Mouse (Mus musculus) CH12.LX (cell line): ENCODE data around the gene Derl2. TPM values are rescaled to one million over a fixed set of nuclear protein-coding genes. Genes with fewer than 3 reads are reported as not detected.

Source experiments
- DNase-seq: peaks from one replicate; pipeline ENCODE4 v3.0.0-alpha.2; 2013; ENCODE audit errors: extremely low read depth
- H3K27ac ChIP-seq: 2 replicates; pipeline ENCODE4 v1.5.1; 2012; ENCODE audit warnings: low read depth, mild to moderate bottlenecking, control low read depth, moderate library complexity; ENCODE audit not compliant: insufficient read depth
- H3K27me3 ChIP-seq: replicated peaks from 2 replicates; pipeline ENCODE3; 2012; ENCODE audit warnings: inconsistent platforms
- H3K36me3 ChIP-seq, 2 experiments: replicated peaks in 1 of 2; 2 replicates each; pipeline versions ENCODE3 to v1.6.1; 2012; ENCODE audit warnings: inconsistent platforms in 1 of 2, low read length in 1 of 2, mild to moderate bottlenecking in 1 of 2, mixed read lengths in 1 of 2, moderate library complexity in 1 of 2; ENCODE audit not compliant: control insufficient read depth in 1 of 2, insufficient read depth in 1 of 2
- H3K4me1 ChIP-seq, 2 experiments: 2 replicates each; pipeline ENCODE4 v1.6.1; 2012; ENCODE audit warnings: inconsistent platforms in 1 of 2, moderate library complexity in 1 of 2; ENCODE audit not compliant: insufficient read depth in 2 of 2, control insufficient read depth in 1 of 2
- H3K4me2 ChIP-seq: 2 replicates; pipeline ENCODE4 v1.6.1; 2012; ENCODE audit warnings: low read depth, mild to moderate bottlenecking, control low read depth; ENCODE audit not compliant: poor library complexity, insufficient read depth, severe bottlenecking
- H3K4me3 ChIP-seq, 3 experiments: fragments of 150-350 bp in 1 of 3; sonication (generic) in 1 of 3; replicated peaks in 1 of 3; 2 replicates each; pipeline versions ENCODE3 to v1.5.1; 2011 to 2012; ENCODE audit warnings: low read depth in 2 of 3, low read length in 2 of 3, mild to moderate bottlenecking in 2 of 3, moderate library complexity in 2 of 3, control low read depth in 1 of 3, improper control_type of control experiment in 1 of 3, inconsistent platforms in 1 of 3, mixed read lengths in 1 of 3; ENCODE audit not compliant: poor library complexity in 1 of 3
- H3K79me2 ChIP-seq: replicated peaks from 2 replicates; pipeline ENCODE4 v1.6.1; 2012; ENCODE audit warnings: mild to moderate bottlenecking, moderate library complexity; ENCODE audit not compliant: control insufficient read depth, poor library complexity, insufficient read depth, severe bottlenecking; ENCODE audit errors: extremely low read depth
- H3K9ac ChIP-seq: 2 replicates; pipeline ENCODE4 v1.6.1; 2012; ENCODE audit warnings: low read depth, mild to moderate bottlenecking, control low read depth, moderate library complexity; ENCODE audit not compliant: insufficient read depth
- H3K9me3 ChIP-seq: replicated peaks from 2 replicates; pipeline ENCODE3; 2012; ENCODE audit warnings: low read length, inconsistent platforms, mixed read lengths
- CHD1 ChIP-seq: IDR thresholded peaks from 2 replicates; pipeline ENCODE4 v1.6.1; 2012; ENCODE audit warnings: low read depth, low read length, improper control_type of control experiment, inconsistent platforms
- IRF4 ChIP-seq: IDR thresholded peaks from 2 replicates; pipeline ENCODE4 v1.6.1; 2014; ENCODE audit warnings: low read depth, mild to moderate bottlenecking, inconsistent platforms, low read length, improper control_type of control experiment
- MAFK ChIP-seq: IDR thresholded peaks from 2 replicates; pipeline ENCODE4 v1.6.1; 2011; ENCODE audit warnings: low read length, improper control_type of control experiment; ENCODE audit not compliant: insufficient replicate concordance
- NRF1 ChIP-seq: IDR thresholded peaks from 2 replicates; pipeline ENCODE4 v1.6.1; 2014; ENCODE audit warnings: low read depth, mild to moderate bottlenecking, inconsistent platforms, low read length, improper control_type of control experiment, moderate library complexity
- RCOR1 ChIP-seq: conservative IDR thresholded peaks from 2 replicates; pipeline ENCODE4 v1.6.1; 2012; ENCODE audit warnings: low read depth, mild to moderate bottlenecking, inconsistent platforms, low read length, improper control_type of control experiment
- SIN3A ChIP-seq: IDR thresholded peaks from 2 replicates; pipeline ENCODE4 v1.6.1; 2012; ENCODE audit warnings: low read length, improper control_type of control experiment, inconsistent platforms
- TCF12 ChIP-seq: IDR thresholded peaks from 2 replicates; pipeline ENCODE4 v1.6.1; 2014; ENCODE audit warnings: low read depth, mild to moderate bottlenecking, inconsistent platforms, low read length, improper control_type of control experiment
- ZC3H11A ChIP-seq: IDR thresholded peaks from 2 replicates; pipeline ENCODE4 v1.6.1; 2012; ENCODE audit warnings: low read depth, mild to moderate bottlenecking, inconsistent platforms, low read length, improper control_type of control experiment
- ZNF384 ChIP-seq: IDR thresholded peaks from 2 replicates; pipeline ENCODE4 v1.6.1; 2012; ENCODE audit warnings: low read depth, low read length, improper control_type of control experiment, inconsistent platforms
- dilution Hi-C: fragments of 300-500 bp; cut with MboI; formaldehyde crosslinking; loops from 2 replicates; pipeline ENCODE4 v1.14.3; 2020; ENCODE audit warnings: low sequenced_read_pairs; ENCODE audit not compliant: extremely low pct_unique_long_range_greater_than_20kb, extremely low pct_ligation_motif_present
- in situ Hi-C: fragments of 300-500 bp; cut with MboI; formaldehyde crosslinking; loops from 3 replicates; pipeline ENCODE4 v1.14.3; 2019; ENCODE audit warnings: low sequenced_read_pairs, low pct_ligation_motif_present, low pct_unique_long_range_greater_than_20kb, mixed read lengths
- polyA plus RNA-seq: library from polyadenylated mRNA; unstranded; fragments of >175 nt; gene quantifications from 2 replicates; pipeline ENCODE4 v1.2.1, GENCODE M21; 2012; ENCODE audit warnings: low read depth; ENCODE audit not compliant: insufficient read length
- total RNA-seq, 2 experiments: library from RNA; depleted of rRNA; stranded (reverse); fragments of 300-350 nt in 1 of 2; fragments of >200 nt in 1 of 2; gene quantifications; 2 replicates each; pipeline ENCODE4 v1.2.3; 2012 to 2014

Gene Derl2
- total and polyA plus RNA-seq, 3 experiments = 32.7 to 132 (median 95.0) TPM

DNA sequence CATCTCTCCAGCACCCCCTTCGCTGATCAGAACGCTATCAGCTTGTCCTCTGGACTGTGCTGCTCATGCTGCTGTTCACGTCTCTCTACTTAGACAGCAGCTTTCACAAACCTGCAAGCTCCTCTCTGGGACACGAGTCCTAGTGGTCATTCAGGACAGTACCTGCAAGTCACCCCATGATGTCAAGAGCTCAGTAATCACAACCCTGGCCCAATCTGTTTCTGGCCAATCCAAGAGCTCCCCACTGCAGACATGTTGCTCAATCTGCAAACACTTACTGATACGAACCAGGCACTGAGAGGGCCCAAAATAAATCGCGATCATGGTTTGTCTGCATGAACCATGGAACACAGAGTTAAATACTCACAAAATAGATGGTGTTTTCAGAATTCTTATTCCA lies 6.9 kb downstream of the Derl2 start:
- in situ Hi-C loops (no loop called here), dilution Hi-C loops (no loop called here)
- no peak for TF ChIP-seq CHD1
- no peak for TF ChIP-seq MAFK
- no peak for TF ChIP-seq ZNF384
- no peak for TF ChIP-seq RCOR1
- no peak for TF ChIP-seq NRF1
- no peak for TF ChIP-seq ZC3H11A
- no peak for TF ChIP-seq SIN3A
- no peak for TF ChIP-seq TCF12
- no peak for TF ChIP-seq IRF4
- peaks cover 8 to 27% of the 10 kb centered on the region in 2 experiments for H3K4me1 ChIP-seq
- no peaks in the 10 kb centered on the region for H3K9me3 ChIP-seq
- H3K79me2 ChIP-seq = peaks cover 33% of the 10 kb centered on the region
- H3K27ac ChIP-seq = no peak overlapping the region
- H3K4me3 ChIP-seq = no peak overlapping the region
- H3K4me2 ChIP-seq = no peak overlapping the region
- no peaks in the 10 kb centered on the region for H3K27me3 ChIP-seq
- no peak overlapping the region for H3K9ac ChIP-seq
- H3K36me3 ChIP-seq = peaks cover 47 to 90% of the 10 kb centered on the region in 2 experiments
- no peak for DNase-seq

GRCm38 (mm10) chr11:71008321-71008720 lies 11.3 kb downstream of the Derl2 start:
- peaks cover 39 to 66% of the 10 kb centered on the region in 2 experiments for H3K36me3 ChIP-seq
- dilution Hi-C loops = no loop called here
- in situ Hi-C loops = no loop called here

GRCm38 (mm10) chr11:71007831-71008230 lies 11.8 kb downstream of the Derl2 start:
- dilution Hi-C loops = no loop called here

More at GRCm38 (mm10) chr11:71008321-71008720, 11.3 kb downstream of the Derl2 start:
- H3K27me3 ChIP-seq = no peaks in the 10 kb centered on the region
- H3K4me3 ChIP-seq = no peak overlapping the region
- H3K79me2 ChIP-seq = peaks cover 11% of the 10 kb centered on the region
- H3K4me2 ChIP-seq = no peak overlapping the region
- H3K9ac ChIP-seq = no peak overlapping the region
- DNase-seq = no peak
- peaks cover 0 to 10% of the 10 kb centered on the region in 2 experiments; a peak in 2 of 4 replicates for H3K4me1 ChIP-seq
- H3K9me3 ChIP-seq = no peaks in the 10 kb centered on the region
- TF ChIP-seq RCOR1 (no peak), MAFK (0 out of 2 replicates have a peak, but pooled peaks have one; percentile 13)
- TF ChIP-seq, all 38 proteins: peak for 1
- no peak overlapping the region for H3K27ac ChIP-seq

More at GRCm38 (mm10) chr11:71007831-71008230, 11.8 kb downstream of the Derl2 start:
- Histone ChIP-seq H3K36me3 (peaks cover 38 to 63% of the 10 kb centered on the region in 2 experiments), H3K4me2 (no peak overlapping the region), H3K4me3 (no peak overlapping the region), H3K4me1 (peaks cover 0 to 15% of the 10 kb centered on the region in 2 experiments; a peak in 2 of 4 replicates), H3K9me3 (no peaks in the 10 kb centered on the region), H3K27ac (no peak overlapping the region), H3K79me2 (peaks cover 16% of the 10 kb centered on the region), H3K9ac (no peak overlapping the region), H3K27me3 (no peaks in the 10 kb centered on the region)
- in situ Hi-C loops = no loop called here
- no peak for DNase-seq
- TF ChIP-seq ZNF384 = no peak
